In genomic region chr10:122715856-122716255, GRCm38 (mm10) we compare ENCODE assay signal across 12 mouse cellular contexts. TPM values are rescaled to one million over a fixed set of nuclear protein-coding genes. Genes with fewer than 3 reads are reported as not detected.
A peak's percentile ranks its signal among the peaks of the same experiment; 100 is the strongest.
DNase-seq lines count a peak whose midpoint lies in the region; ATAC-seq lines count a peak whose summit lies in the region.
"Had no signal": no experiment of that assay in that cellular context is flagged by ENCODE, and none has a peak within 500 bp of the region (broad histone marks: within the 10 kb centered on the region; RNA-seq: fewer than 3 reads in every experiment).

No protein-coding gene starts in this region.

- H3K4me3 ChIP-seq in forebrain, embryonic 15.5 days, result no peak overlapping the region
- no peak overlapping the region for H3K4me3 ChIP-seq in forebrain, embryonic 10.5 days
- H3K4me3 ChIP-seq in intestine, embryonic 16.5 days (ENCODE audit: low read length), result no peak overlapping the region
- no peak overlapping the region for H3K4me3 ChIP-seq in heart, embryonic 10.5 days
- H3K4me3 ChIP-seq: heart, embryonic 15.5 days; limb, embryonic 13.5 days had no signal

- H3K9ac ChIP-seq in forebrain, embryonic 15.5 days (replicated peaks), result no peak overlapping the region
- H3K9ac ChIP-seq in intestine, embryonic 16.5 days (ENCODE audit: low read depth, low read length), result no peak overlapping the region
- H3K9ac ChIP-seq: heart, embryonic 15.5 days; limb, embryonic 13.5 days had no signal

- 0 out of 2 replicates have a peak overlapping the region, but pooled peaks have one; percentile 16 for H3K4me2 ChIP-seq in forebrain, embryonic 15.5 days (replicated peaks)
- no peak overlapping the region for H3K4me2 ChIP-seq in intestine, embryonic 16.5 days (ENCODE audit: low read depth, low read length)
- H3K4me2 ChIP-seq: heart, embryonic 15.5 days; limb, embryonic 13.5 days had no signal

- DNase-seq in forebrain, embryonic 10.5 days (ENCODE audit: extremely low spot score, low spot score), result no peak
- peak; percentile 87 for DNase-seq in brain, adult 2 months (ENCODE audit: low read depth, low spot score)
- DNase-seq in cerebellum, postnatal 36 days, result peak; percentile 60 to 63
- peak; percentile 39 to 54 for DNase-seq in left cerebral cortex, postnatal 25 days (ENCODE audit: low spot score in 2 of 2)
- no peak for DNase-seq in adrenal gland, postnatal 36 days
- no peak for DNase-seq in heart, embryonic 10.5 days (ENCODE audit: low spot score)
- DNase-seq: kidney, adult 2 months; lung, postnatal 14 days had no signal

- H3K4me1 ChIP-seq in forebrain, embryonic 15.5 days, result peaks cover 46% of the 10 kb centered on the region
- H3K4me1 ChIP-seq in forebrain, embryonic 10.5 days, result peaks cover 48% of the 10 kb centered on the region
- no peaks in the 10 kb centered on the region for H3K4me1 ChIP-seq in intestine, embryonic 16.5 days (ENCODE audit: control insufficient read depth, insufficient read depth, low read length)
- H3K4me1 ChIP-seq in heart, embryonic 10.5 days, result peaks cover 21% of the 10 kb centered on the region

- H3K9me3 ChIP-seq in forebrain, embryonic 15.5 days, result no peaks in the 10 kb centered on the region
- H3K9me3 ChIP-seq in forebrain, embryonic 10.5 days, result no peaks in the 10 kb centered on the region
- no peaks in the 10 kb centered on the region for H3K9me3 ChIP-seq in intestine, embryonic 16.5 days (ENCODE audit: control insufficient read depth, low read length)
- no peaks in the 10 kb centered on the region for H3K9me3 ChIP-seq in heart, embryonic 10.5 days
- H3K9me3 ChIP-seq: heart, embryonic 15.5 days; limb, embryonic 13.5 days had no signal

- ATAC-seq in forebrain, embryonic 15.5 days (replicated peaks), result peak; percentile 54
- ATAC-seq in intestine, embryonic 16.5 days, result no peak

- H3K27ac ChIP-seq in forebrain, embryonic 15.5 days (replicated peaks), result peak overlapping the region; percentile 70
- H3K27ac ChIP-seq in forebrain, embryonic 10.5 days, result no peak overlapping the region
- no peak overlapping the region for H3K27ac ChIP-seq in intestine, embryonic 16.5 days (ENCODE audit: low read length)
- H3K27ac ChIP-seq in heart, embryonic 10.5 days, result no peak overlapping the region
- H3K27ac ChIP-seq: heart, embryonic 15.5 days; limb, embryonic 13.5 days had no signal

- WGBS in forebrain, embryonic 15.5 days, result 29% methylated on average over 12 of the region's 12 CpGs
- WGBS in forebrain, embryonic 10.5 days, result 83% methylated on average over 12 of the region's 12 CpGs
- 82% methylated on average over 12 of the region's 12 CpGs for WGBS in intestine, embryonic 16.5 days
- 82% methylated on average over 12 of the region's 12 CpGs for WGBS in heart, embryonic 10.5 days

- intact Hi-C loops in left cerebral cortex, postnatal 25 days (cut with DNase I), result loop anchor here (5.0 to 10.0 kb wide), 2 partner anchors 136 to 269 kb away; no protein-coding TSS in a partner anchor

- no peaks in the 10 kb centered on the region for H3K27me3 ChIP-seq in forebrain, embryonic 15.5 days
- H3K27me3 ChIP-seq in forebrain, embryonic 10.5 days (ENCODE audit: poor library complexity, severe bottlenecking), result 0 out of 2 replicates have a peak, but pooled peaks cover 8% of the 10 kb centered on the region
- H3K27me3 ChIP-seq in intestine, embryonic 16.5 days (replicated peaks; ENCODE audit: control insufficient read depth, insufficient read depth, low read length), result no peaks in the 10 kb centered on the region
- H3K27me3 ChIP-seq in heart, embryonic 10.5 days (ENCODE audit: insufficient read depth, poor library complexity, severe bottlenecking), result no peaks in the 10 kb centered on the region
- H3K27me3 ChIP-seq: heart, embryonic 15.5 days; limb, embryonic 13.5 days had no signal

- no peaks in the 10 kb centered on the region for H3K36me3 ChIP-seq in forebrain, embryonic 15.5 days
- no peaks in the 10 kb centered on the region for H3K36me3 ChIP-seq in forebrain, embryonic 10.5 days (replicated peaks)
- H3K36me3 ChIP-seq in intestine, embryonic 16.5 days (ENCODE audit: control insufficient read depth, insufficient read depth, low read length), result no peaks in the 10 kb centered on the region
- H3K36me3 ChIP-seq in heart, embryonic 10.5 days, result no peaks in the 10 kb centered on the region
- H3K36me3 ChIP-seq: heart, embryonic 15.5 days; limb, embryonic 13.5 days had no signal

RNA-seq across cellular contexts. Expression of gene Ppm1h, which starts 37.3 kb away (rescaled TPM):
- 10.0 and 10.7 TPM in 2 replicates for polyA plus RNA-seq in forebrain, embryonic 15.5 days (2015; fragmentation: Nextera tagmentation; extraction: Ambion mirVana)
- 2.7 and 3.7 TPM in 2 replicates for polyA plus RNA-seq in forebrain, embryonic 10.5 days (2016; fragmentation: Nextera tagmentation; extraction: Ambion mirVana)
- total RNA-seq in left cerebral cortex, postnatal 25 days (2021), result 100 to 1,000 TPM in 1 of 2 experiments, 10 to 100 TPM in 1; 93.9 to 111 TPM
- 14.8 and 16.2 TPM in 2 replicates for polyA plus RNA-seq in intestine, embryonic 16.5 days (2015; fragmentation: Nextera tagmentation; extraction: Ambion mirVana)
- total RNA-seq in adrenal gland, postnatal 36 days (2021), result 10 to 100 TPM; 17.6 to 35.3 TPM
- 2.3 and 3.7 TPM in 2 replicates for polyA plus RNA-seq in heart, embryonic 10.5 days (2016; fragmentation: Nextera tagmentation; extraction: Ambion mirVana)

Comparison
In these comparisons a context has a peak if more than half of its experiments do, and no peak if none do; other contexts are left out.
1. DNase-seq: peak in brain, adult 2 months (single experiment), cerebellum, postnatal 36 days (2 of 2) and left cerebral cortex, postnatal 25 days (2 of 2); none in forebrain, embryonic 10.5 days (single experiment), adrenal gland, postnatal 36 days (0 of 2) and heart, embryonic 10.5 days (single experiment).